Mouse (Mus musculus): ENCODE data around the gene Akap7. TPM values are rescaled to one million over a fixed set of nuclear protein-coding genes. Genes with fewer than 3 reads are reported as not detected.

The Akap7 gene
- polyA plus RNA-seq, 2 experiments, result 14.3 to 26.8 TPM

DNA sequence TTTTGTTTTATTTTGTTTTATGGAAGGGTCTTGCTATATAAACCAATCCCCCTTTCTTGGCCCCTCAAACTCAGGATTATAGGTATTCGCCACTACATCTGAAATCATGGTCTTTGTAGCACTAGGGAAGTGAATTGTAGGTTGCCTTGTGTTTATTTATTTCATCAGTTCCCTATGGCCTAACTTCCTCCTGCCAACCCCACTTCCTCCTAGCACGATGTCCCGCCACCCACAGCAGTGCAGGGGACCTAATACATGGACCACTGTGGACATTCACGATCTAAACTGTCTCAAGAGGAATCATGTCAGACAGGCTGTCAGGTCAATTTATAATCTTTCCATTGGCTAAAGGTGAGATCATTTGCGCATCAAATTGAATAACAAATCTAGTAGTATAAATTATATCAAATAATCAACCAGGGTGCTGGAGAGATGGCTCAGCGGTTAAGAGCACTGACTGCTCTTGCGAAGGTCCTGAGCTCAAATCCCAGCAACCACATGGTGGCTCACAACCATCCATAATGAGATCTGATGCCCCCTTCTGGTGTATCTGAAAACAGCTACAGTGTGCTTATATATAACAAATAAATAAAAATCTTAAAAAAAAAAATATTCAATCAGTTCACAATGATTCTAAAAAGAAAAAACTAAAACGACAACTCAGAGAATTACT, 23.1 kb downstream of the Akap7 start:
- H3K27ac ChIP-seq, result no peak overlapping the region
- 63% methylated on average over 8 of the region's 8 CpGs for WGBS (ENCODE audit: insufficient replicate concordance)
- ATAC-seq (ENCODE audit: insufficient read depth) (no peak), DNase-seq (ENCODE audit: low read depth in 3 of 3, low spot score in 3 of 3) (no peak)
- peak; percentile 30; the same call in 1 of the 2 replicates for TF ChIP-seq CTCF (IDR thresholded peaks at IDR 0.05; ENCODE audit: low read depth)
- no peak for TF ChIP-seq EP300 (IDR thresholded peaks at IDR 0.05; ENCODE audit: low read depth)
- H3K9me3 ChIP-seq (ENCODE audit: control insufficient read depth, low read length), result no peaks in the 10 kb centered on the region
- H3K4me1 ChIP-seq (replicated peaks; ENCODE audit: control insufficient read depth in 2 of 2, insufficient read depth in 2 of 2, low read length in 1 of 2), result no peaks in the 10 kb centered on the region; a peak in 1 of 4 replicates
- H3K36me3 ChIP-seq (replicated peaks; ENCODE audit: control insufficient read depth, insufficient read depth, low read depth), result peaks cover 17% of the 10 kb centered on the region
- H3K27me3 ChIP-seq (ENCODE audit: control insufficient read depth, insufficient read depth, low read length), result no peaks in the 10 kb centered on the region
- no peak overlapping the region for H3K9ac ChIP-seq (replicated peaks)
- no peak overlapping the region for H3K4me3 ChIP-seq (ENCODE audit: insufficient read depth in 1 of 2, low read depth in 2 of 2, low read length in 2 of 2)
- no peak overlapping the region for H3K4me2 ChIP-seq (ENCODE audit: low read depth)

DNA sequence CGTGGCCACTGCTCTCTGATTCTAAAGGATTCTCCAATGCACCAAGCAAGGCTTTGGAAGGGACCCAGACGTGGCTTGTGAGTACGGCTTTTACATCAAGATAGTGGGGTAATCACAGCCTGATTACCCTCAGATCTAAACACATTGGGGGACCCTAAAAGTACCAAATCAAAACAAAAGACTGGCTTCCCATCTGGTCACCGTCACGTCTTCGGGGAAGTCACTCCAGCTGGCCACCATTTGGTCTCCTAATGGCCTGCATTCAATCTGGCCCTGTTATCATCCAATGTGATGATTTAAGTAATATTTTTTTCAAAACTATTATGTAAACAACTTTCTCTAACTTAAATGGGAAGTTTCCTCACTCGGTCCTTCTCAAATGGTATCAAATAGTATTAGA, 24.3 kb downstream of the Akap7 start:
- Histone ChIP-seq H3K36me3 (replicated peaks; ENCODE audit: control insufficient read depth, insufficient read depth, low read depth) (peaks cover 10% of the 10 kb centered on the region), H3K4me3 (ENCODE audit: insufficient read depth in 1 of 2, low read depth in 2 of 2, low read length in 2 of 2) (no peak overlapping the region), H3K27ac (no peak overlapping the region), H3K27me3 (ENCODE audit: control insufficient read depth, insufficient read depth, low read length) (no peaks in the 10 kb centered on the region), H3K4me1 (replicated peaks; ENCODE audit: control insufficient read depth in 2 of 2, insufficient read depth in 2 of 2, low read length in 1 of 2) (no peaks in the 10 kb centered on the region; a peak in 1 of 4 replicates), H3K9ac (replicated peaks) (no peak overlapping the region), H3K9me3 (ENCODE audit: control insufficient read depth, low read length) (no peaks in the 10 kb centered on the region), H3K4me2 (ENCODE audit: low read depth) (no peak overlapping the region)
- TF ChIP-seq CTCF (IDR thresholded peaks at IDR 0.05; ENCODE audit: low read depth) (no peak), EP300 (IDR thresholded peaks at IDR 0.05; ENCODE audit: low read depth) (no peak)
- WGBS (ENCODE audit: insufficient replicate concordance), result 78% methylated on average over 7 of the region's 7 CpGs
- ATAC-seq (ENCODE audit: insufficient read depth) (no peak), DNase-seq (ENCODE audit: low read depth in 3 of 3, low spot score in 3 of 3) (no peak)

DNA sequence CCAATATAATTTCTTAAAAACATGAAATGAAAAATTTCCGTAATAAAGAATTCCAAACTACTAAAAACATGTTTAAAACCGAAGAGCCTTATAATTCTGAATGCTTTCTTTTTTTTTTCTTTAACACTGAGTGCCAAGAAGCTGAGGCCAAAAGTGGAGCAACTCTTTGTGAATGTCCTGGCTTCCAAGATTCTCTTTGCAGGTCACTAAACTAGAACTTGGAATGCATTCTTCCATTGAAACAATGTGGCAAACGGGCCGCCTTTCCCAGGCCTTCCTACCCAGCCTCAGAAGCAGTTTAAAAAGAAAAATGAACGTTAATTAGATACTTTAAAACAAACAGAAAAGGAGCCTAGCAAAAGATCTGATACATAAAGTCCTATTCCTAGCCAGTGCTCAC, 27.5 kb downstream of the Akap7 start:
- ATAC-seq (ENCODE audit: insufficient read depth), result no peak
- no peak for TF ChIP-seq CTCF (IDR thresholded peaks at IDR 0.05; ENCODE audit: low read depth)
- no peak for TF ChIP-seq EP300 (IDR thresholded peaks at IDR 0.05; ENCODE audit: low read depth)
- Histone ChIP-seq H3K27me3 (ENCODE audit: control insufficient read depth, insufficient read depth, low read length) (no peaks in the 10 kb centered on the region), H3K9ac (replicated peaks) (no peak overlapping the region), H3K9me3 (ENCODE audit: control insufficient read depth, low read length) (no peaks in the 10 kb centered on the region), H3K36me3 (replicated peaks; ENCODE audit: control insufficient read depth, insufficient read depth, low read depth) (peaks cover 9% of the 10 kb centered on the region), H3K4me1 (replicated peaks; ENCODE audit: control insufficient read depth in 2 of 2, insufficient read depth in 2 of 2, low read length in 1 of 2) (no peaks in the 10 kb centered on the region; a peak in 1 of 4 replicates), H3K4me2 (ENCODE audit: low read depth) (no peak overlapping the region), H3K27ac (no peak overlapping the region), H3K4me3 (ENCODE audit: insufficient read depth in 1 of 2, low read depth in 2 of 2, low read length in 2 of 2) (no peak overlapping the region)
- 78% methylated on average over 5 of the region's 5 CpGs for WGBS (ENCODE audit: insufficient replicate concordance)
- no peak for DNase-seq (ENCODE audit: low read depth in 3 of 3, low spot score in 3 of 3)

- Histone ChIP-seq H3K36me3 (replicated peaks; ENCODE audit: control insufficient read depth, insufficient read depth, low read depth) (peaks cover 8% of the 10 kb centered on the region), H3K9me3 (ENCODE audit: control insufficient read depth, low read length) (no peaks in the 10 kb centered on the region), H3K4me3 (ENCODE audit: insufficient read depth in 1 of 2, low read depth in 2 of 2, low read length in 2 of 2) (no peak overlapping the region), H3K27me3 (ENCODE audit: control insufficient read depth, insufficient read depth, low read length) (no peaks in the 10 kb centered on the region), H3K27ac (no peak overlapping the region), H3K4me1 (replicated peaks; ENCODE audit: control insufficient read depth in 2 of 2, insufficient read depth in 2 of 2, low read length in 1 of 2) (no peaks in the 10 kb centered on the region), H3K4me2 (ENCODE audit: low read depth) (no peak overlapping the region), H3K9ac (replicated peaks) (no peak overlapping the region)
- ATAC-seq (ENCODE audit: insufficient read depth) (no peak), DNase-seq (ENCODE audit: low read depth in 3 of 3, low spot score in 3 of 3) (no peak)
- WGBS (ENCODE audit: insufficient replicate concordance), result 69% methylated on average over 3 of the region's 3 CpGs
- TF ChIP-seq CTCF (IDR thresholded peaks at IDR 0.05; ENCODE audit: low read depth) (no peak), EP300 (IDR thresholded peaks at IDR 0.05; ENCODE audit: low read depth) (no peak)
Observed at GRCm38 (mm10) chr10:25279406-25279805, 28.3 kb downstream of the Akap7 start.

- no peak for ATAC-seq (ENCODE audit: insufficient read depth)
- WGBS (ENCODE audit: insufficient replicate concordance), result 79% methylated on average over 7 of the region's 7 CpGs
Observed at GRCm38 (mm10) chr10:25275492-25275891, 32.2 kb downstream of the Akap7 start.

More at GRCm38 (mm10) chr10:25275492-25275891, 32.2 kb downstream of the Akap7 start:
- Histone ChIP-seq H3K27ac (no peak overlapping the region), H3K36me3 (replicated peaks; ENCODE audit: control insufficient read depth, insufficient read depth, low read depth) (no peaks in the 10 kb centered on the region; the same call in 1 of the 2 replicates), H3K4me3 (ENCODE audit: insufficient read depth in 1 of 2, low read depth in 2 of 2, low read length in 2 of 2) (no peak overlapping the region), H3K9ac (replicated peaks) (no peak overlapping the region), H3K4me1 (replicated peaks; ENCODE audit: control insufficient read depth in 2 of 2, insufficient read depth in 2 of 2, low read length in 1 of 2) (no peaks in the 10 kb centered on the region), H3K9me3 (ENCODE audit: control insufficient read depth, low read length) (no peaks in the 10 kb centered on the region), H3K27me3 (ENCODE audit: control insufficient read depth, insufficient read depth, low read length) (no peaks in the 10 kb centered on the region), H3K4me2 (ENCODE audit: low read depth) (no peak overlapping the region)
- TF ChIP-seq CTCF (IDR thresholded peaks at IDR 0.05; ENCODE audit: low read depth), result no peak
- TF ChIP-seq EP300 (IDR thresholded peaks at IDR 0.05; ENCODE audit: low read depth), result no peak
- DNase-seq (ENCODE audit: low read depth in 3 of 3, low spot score in 3 of 3), result no peak
